Mouse (Mus musculus) liver, embryonic 13.5 days (tissue): ENCODE results near the gene Sowahd. TPM values are rescaled to one million over a fixed set of nuclear protein-coding genes. Genes with fewer than 3 reads are reported as not detected.
"Not testable (repeated sequence)": the region's sequence is repeated elsewhere in the genome, so short reads cannot be mapped to it uniquely, and the experiment has no call there.

Source experiments
- ATAC-seq: fragments of 200-750 bp; cut with Nextera tagmentation; 2 replicates; pipeline ENCODE4 v1.8.0; 2017; ENCODE audit warnings: low read depth, mild to moderate bottlenecking, moderate number of reproducible peaks, moderate library complexity
- DNase-seq: peaks from one replicate; pipeline ENCODE4 v3.0.0; 2022
- H3K27ac ChIP-seq: fragments of 300-500 bp; sonication (generic); 2 replicates; pipeline ENCODE4 v1.5.1; 2015; ENCODE audit warnings: moderate library complexity, mild to moderate bottlenecking, inconsistent platforms
- H3K27me3 ChIP-seq: fragments of 300-500 bp; sonication (generic); 2 replicates; pipeline ENCODE4 v1.6.1; 2015; ENCODE audit warnings: mild to moderate bottlenecking, inconsistent platforms
- H3K36me3 ChIP-seq: fragments of 300-500 bp; sonication (generic); 2 replicates; pipeline ENCODE4 v1.6.1; 2015; ENCODE audit warnings: mild to moderate bottlenecking, inconsistent platforms
- H3K4me1 ChIP-seq: fragments of 300-500 bp; sonication (generic); replicated peaks from 2 replicates; pipeline ENCODE4 v1.6.1; 2015; ENCODE audit warnings: inconsistent platforms
- H3K4me2 ChIP-seq: fragments of 300-500 bp; sonication (generic); 2 replicates; pipeline ENCODE4 v1.6.1; 2015; ENCODE audit warnings: inconsistent platforms, mild to moderate bottlenecking, moderate library complexity
- H3K4me3 ChIP-seq: fragments of 300-500 bp; sonication (generic); replicated peaks from 2 replicates; pipeline ENCODE4 v1.5.1; 2015; ENCODE audit warnings: mild to moderate bottlenecking, inconsistent platforms
- H3K9ac ChIP-seq: fragments of 300-500 bp; sonication (generic); 2 replicates; pipeline ENCODE4 v1.6.1; 2015; ENCODE audit warnings: mild to moderate bottlenecking, inconsistent platforms
- H3K9me3 ChIP-seq: fragments of 300-500 bp; sonication (generic); replicated peaks from 2 replicates; pipeline ENCODE4 v1.6.1; 2016; ENCODE audit warnings: inconsistent platforms
- WGBS: fragments of 180-500 bp; shearing (Covaris S2); methylation state at CpG from one replicate; pipeline ENCODE4 v1.1.7; 2015; ENCODE audit not compliant: insufficient replicate concordance; 5-methylcytosine and 5-hydroxymethylcytosine counted together
- polyA plus RNA-seq: library from polyadenylated mRNA; unstranded; fragments of >200 nt; fragmentation: Nextera tagmentation; extraction: Ambion mirVana; gene quantifications from 2 replicates; pipeline ENCODE4 v1.2.1, GENCODE M21; 2015

The Sowahd gene
- polyA plus RNA-seq, 1 experiment from 2014 or later: not detected

DNA sequence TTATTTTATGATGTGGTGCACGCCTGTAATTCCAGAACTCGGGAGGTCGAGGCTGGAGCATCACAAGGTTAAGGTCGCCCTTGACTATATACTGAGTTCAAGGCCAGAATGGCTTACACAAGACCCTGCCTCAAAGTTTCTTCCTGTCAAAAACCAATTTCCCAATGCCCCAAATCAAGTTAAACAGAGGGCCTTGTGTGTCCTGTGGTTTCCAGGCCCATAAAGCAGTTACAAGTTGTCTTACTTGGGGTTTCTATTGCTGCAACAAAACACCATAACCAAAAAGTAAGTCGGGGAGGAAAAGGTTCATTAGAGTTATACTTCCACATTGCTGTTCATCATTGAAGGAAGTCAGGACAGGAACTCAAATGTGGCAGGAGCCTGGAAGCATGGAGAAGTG lies 20.1 kb downstream of the Sowahd start:
- ATAC-seq: no peak
- H3K9ac ChIP-seq: no peak overlapping the region
- H3K27me3 ChIP-seq: no peaks in the 10 kb centered on the region
- DNase-seq: no peak
- 64% methylated on average over 5 of the region's 5 CpGs for WGBS
- no peak overlapping the region for H3K4me2 ChIP-seq
- no peak overlapping the region for H3K4me3 ChIP-seq
- no peaks in the 10 kb centered on the region for H3K4me1 ChIP-seq
- no peaks in the 10 kb centered on the region for H3K36me3 ChIP-seq
- no peaks in the 10 kb centered on the region for H3K9me3 ChIP-seq
- no peak overlapping the region for H3K27ac ChIP-seq

DNA sequence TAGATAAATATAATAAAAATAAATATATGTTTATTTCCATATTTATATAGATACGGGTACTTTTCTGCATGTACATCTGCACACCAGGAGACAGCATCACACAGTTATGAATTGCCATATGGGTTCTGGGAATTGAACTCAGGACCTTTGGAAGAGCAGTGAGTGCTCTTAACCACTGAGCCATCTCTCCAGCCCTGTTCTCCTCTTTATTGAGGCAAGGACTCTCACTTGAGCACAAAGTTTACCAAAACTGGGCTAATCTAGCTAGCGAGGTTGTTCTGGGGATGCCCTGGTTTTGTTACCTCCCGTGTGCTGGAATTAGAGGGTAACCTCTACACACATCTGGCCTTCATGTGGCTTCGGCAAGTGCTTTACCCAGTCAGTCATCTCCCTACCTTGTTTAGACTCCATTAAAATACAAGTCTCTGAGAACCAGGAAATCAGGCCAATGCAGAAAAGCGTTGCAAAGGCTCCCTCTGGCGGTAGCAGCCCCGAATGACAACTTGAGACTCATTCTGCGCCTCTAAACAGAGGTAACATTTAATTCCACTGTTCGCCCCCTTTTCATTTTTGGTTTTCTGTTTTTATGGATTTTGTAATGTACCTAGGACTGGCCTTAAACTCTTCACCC lies 25.7 kb downstream of the Sowahd start:
- Histone ChIP-seq H3K9me3 (no peaks in the 10 kb centered on the region), H3K9ac (no peak overlapping the region)
- ATAC-seq: no peak

GRCm38 (mm10) chrX:37076651-37077050 lies 28.0 kb downstream of the Sowahd start:
- H3K27ac ChIP-seq: no peak overlapping the region
- no peaks in the 10 kb centered on the region for H3K27me3 ChIP-seq
- DNase-seq: no peak
- H3K9me3 ChIP-seq: no peaks in the 10 kb centered on the region
- H3K4me1 ChIP-seq: no peaks in the 10 kb centered on the region
- ATAC-seq: no peak
- no peak overlapping the region for H3K4me3 ChIP-seq
- 70% methylated on average over 8 of the region's 8 CpGs for WGBS
- no peak overlapping the region for H3K4me2 ChIP-seq
- peaks cover 9% of the 10 kb centered on the region for H3K36me3 ChIP-seq
- H3K9ac ChIP-seq: no peak overlapping the region

More for the DNA sequence above, 25.7 kb downstream of the Sowahd start:
- Histone ChIP-seq H3K4me2 (no peak overlapping the region), H3K27ac (no peak overlapping the region), H3K27me3 (no peaks in the 10 kb centered on the region), H3K36me3 (no peaks in the 10 kb centered on the region), H3K4me3 (no peak overlapping the region), H3K4me1 (no peaks in the 10 kb centered on the region)
- peak; percentile 15 for DNase-seq
- 33% methylated on average over 9 of the region's 9 CpGs for WGBS

GRCm38 (mm10) chrX:37080345-37080744 lies 31.7 kb downstream of the Sowahd start:
- WGBS: 53% methylated on average over 4 of the region's 4 CpGs
- H3K27me3 ChIP-seq: not testable (repeated sequence)

DNA sequence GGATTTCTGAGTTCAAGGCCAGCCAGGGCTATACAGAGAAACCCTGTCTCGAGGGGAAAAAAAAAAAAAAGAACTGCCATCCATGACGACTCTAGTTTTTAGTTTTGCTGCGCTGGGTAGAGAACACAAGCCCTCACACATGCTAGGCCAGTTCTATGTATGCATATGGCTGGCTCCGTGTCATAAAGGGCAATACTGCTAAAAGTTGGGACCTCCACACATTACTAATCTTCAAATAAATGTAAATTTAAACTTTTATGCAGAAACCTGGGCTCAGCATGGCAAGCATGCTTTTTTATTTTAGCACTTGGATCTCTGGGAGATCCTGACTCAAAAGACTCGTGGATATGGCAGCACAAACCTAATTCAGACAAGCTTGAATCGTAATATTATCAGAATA lies 32.5 kb downstream of the Sowahd start:
- H3K36me3 ChIP-seq: peaks cover 29% of the 10 kb centered on the region
- ATAC-seq: no peak
- no peaks in the 10 kb centered on the region for H3K27me3 ChIP-seq
- no peak overlapping the region for H3K4me2 ChIP-seq
- H3K27ac ChIP-seq: no peak overlapping the region
- WGBS: 41% methylated on average over 6 of the region's 6 CpGs
- no peak overlapping the region for H3K9ac ChIP-seq
- no peak for DNase-seq
- H3K4me3 ChIP-seq: no peak overlapping the region
- no peaks in the 10 kb centered on the region for H3K9me3 ChIP-seq
- peaks cover 14% of the 10 kb centered on the region for H3K4me1 ChIP-seq

More at GRCm38 (mm10) chrX:37080345-37080744, 31.7 kb downstream of the Sowahd start:
- H3K4me1 ChIP-seq, H3K4me2 ChIP-seq, H3K9me3 ChIP-seq, H3K27ac ChIP-seq, DNase-seq, ATAC-seq, H3K9ac ChIP-seq, H3K4me3 ChIP-seq: not testable (repeated sequence)
- H3K36me3 ChIP-seq: peaks cover 29% of the 10 kb centered on the region

- Histone ChIP-seq H3K9me3 (no peaks in the 10 kb centered on the region), H3K27ac (peak overlapping the region; percentile 87), H3K27me3 (no peaks in the 10 kb centered on the region), H3K4me3 (peak overlapping the region; percentile 70), H3K4me1 (peaks cover 19% of the 10 kb centered on the region), H3K9ac (peak overlapping the region; percentile 82), H3K4me2 (peak overlapping the region; percentile 77), H3K36me3 (peaks cover 29% of the 10 kb centered on the region)
- WGBS: 11% methylated on average over 19 of the region's 19 CpGs
- DNase-seq (peak; percentile 9), ATAC-seq (peak; percentile 37; the same call in 1 of the 2 replicates)
Measured at GRCm38 (mm10) chrX:37084318-37084926, 35.8 kb downstream of the Sowahd start.

- H3K9me3 ChIP-seq: no peaks in the 10 kb centered on the region
- peak within 1 kb of the TSS; percentile 82 for H3K9ac ChIP-seq
- peak within 1 kb of the TSS; percentile 70 for H3K4me3 ChIP-seq
- H3K4me2 ChIP-seq: peak within 1 kb of the TSS; percentile 77
- peak within 1 kb of the TSS; percentile 87 for H3K27ac ChIP-seq
- 10% methylated on average over 38 of the region's 38 CpGs for WGBS
- H3K36me3 ChIP-seq: peaks cover 29% of the 10 kb centered on the region
- peaks cover 19% of the 10 kb centered on the region for H3K4me1 ChIP-seq
- no peaks in the 10 kb centered on the region for H3K27me3 ChIP-seq
- peak; percentile 93 for ATAC-seq
- peak; percentile 85 for DNase-seq
Measured at GRCm38 (mm10) chrX:37084927-37085660, 36.4 kb downstream of the Sowahd start, which contains the start of gene Rpl39. Gene Rpl39, minus strand, starts transcription at chrX:37085402.

GRCm38 (mm10) chrX:37085665-37086064 lies 37.0 kb downstream of the Sowahd start:
- Histone ChIP-seq H3K27me3 (no peaks in the 10 kb centered on the region), H3K9me3 (no peaks in the 10 kb centered on the region), H3K27ac (peak overlapping the region; percentile 87), H3K4me1 (peaks cover 19% of the 10 kb centered on the region), H3K36me3 (peaks cover 29% of the 10 kb centered on the region), H3K4me2 (peak overlapping the region; percentile 77), H3K9ac (peak overlapping the region; percentile 63), H3K4me3 (peak overlapping the region; percentile 70)
- 15% methylated on average over 9 of the region's 9 CpGs for WGBS
- DNase-seq (no peak), ATAC-seq (peak; percentile 70)

DNA sequence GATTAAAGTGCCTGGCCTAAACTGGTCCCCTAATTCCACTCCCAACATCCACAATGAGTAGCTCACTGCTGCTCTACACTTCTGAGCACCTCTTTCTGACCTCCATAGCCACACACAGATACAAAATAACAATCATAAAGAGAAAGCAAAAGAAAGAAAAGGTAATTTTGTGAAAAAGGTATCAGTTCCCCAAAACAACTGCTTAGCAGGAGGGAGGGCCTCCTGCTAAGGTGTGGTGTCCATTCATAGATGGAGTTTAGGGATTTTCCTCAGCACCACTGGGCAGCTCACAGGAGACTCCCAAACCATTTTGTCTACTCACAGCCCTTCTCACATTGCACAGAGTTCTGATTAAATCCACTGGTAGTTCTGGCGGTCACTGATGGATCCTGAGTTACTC lies 40.1 kb downstream of the Sowahd start:
- WGBS: 74% methylated on average over 1 of the region's 1 CpGs
- H3K4me1 ChIP-seq: peaks cover 9% of the 10 kb centered on the region
- no peak overlapping the region for H3K4me2 ChIP-seq
- H3K9me3 ChIP-seq: no peaks in the 10 kb centered on the region
- no peak overlapping the region for H3K4me3 ChIP-seq
- ATAC-seq (no peak), DNase-seq (no peak)
- no peak overlapping the region for H3K9ac ChIP-seq
- H3K27ac ChIP-seq: no peak overlapping the region
- peaks cover 16% of the 10 kb centered on the region for H3K36me3 ChIP-seq
- no peaks in the 10 kb centered on the region for H3K27me3 ChIP-seq

DNA sequence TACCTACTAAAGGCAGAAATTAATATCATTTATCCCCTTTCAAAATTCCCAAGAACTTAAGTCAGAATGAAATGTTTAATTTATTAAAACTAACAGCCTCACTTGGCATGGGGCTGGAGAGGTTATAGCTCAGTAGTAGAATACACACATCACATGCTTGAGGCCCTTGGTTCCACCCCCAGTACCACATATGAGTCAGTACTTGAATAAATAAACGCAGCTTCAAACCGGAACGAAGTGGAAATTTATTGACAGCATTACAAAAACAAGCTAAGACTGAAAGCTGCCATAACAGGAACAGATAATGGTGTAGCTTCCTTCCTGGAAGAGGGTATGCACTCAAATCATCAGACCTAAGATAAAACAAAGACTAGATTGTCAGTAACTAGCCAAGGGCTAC lies 42.8 kb downstream of the Sowahd start:
- Histone ChIP-seq H3K27me3 (no peaks in the 10 kb centered on the region), H3K4me1 (peaks cover 2% of the 10 kb centered on the region; the same call in 1 of the 2 replicates), H3K4me3 (no peak overlapping the region), H3K9me3 (no peaks in the 10 kb centered on the region), H3K9ac (no peak overlapping the region), H3K36me3 (peaks cover 27% of the 10 kb centered on the region), H3K4me2 (no peak overlapping the region), H3K27ac (no peak overlapping the region)
- ATAC-seq (no peak), DNase-seq (no peak)
- 80% methylated on average over 3 of the region's 3 CpGs for WGBS

DNA sequence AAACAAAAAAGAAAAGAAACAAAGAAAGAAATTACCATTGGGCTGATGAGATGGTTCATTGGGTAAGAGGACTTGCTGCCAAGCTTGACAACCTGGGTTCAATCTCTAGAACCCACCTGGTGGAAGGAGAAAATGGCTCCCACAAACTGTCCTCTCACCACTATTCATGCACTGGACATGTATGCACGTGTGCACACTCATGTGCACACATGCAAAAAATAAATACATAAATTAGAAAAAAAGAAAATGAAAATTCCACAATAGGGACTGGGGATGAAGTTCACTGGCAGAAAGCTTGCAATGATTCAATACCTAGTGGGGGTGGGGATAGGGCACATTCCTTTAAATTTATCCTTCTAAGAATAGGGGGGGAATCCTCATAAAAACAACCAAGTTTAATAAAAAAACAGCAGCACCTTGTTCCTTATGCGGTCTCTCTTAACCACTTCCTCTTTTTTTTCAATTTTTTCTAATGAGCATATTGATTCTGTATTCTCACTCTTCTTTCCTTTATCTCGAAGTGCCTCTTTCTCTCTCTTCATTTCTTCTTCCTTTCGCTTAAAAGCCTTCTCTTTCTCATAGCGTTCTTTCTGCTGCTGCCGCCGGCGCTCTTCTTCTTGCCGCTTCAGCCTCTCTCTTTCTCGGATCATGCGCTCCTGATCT lies 46.6 kb downstream of the Sowahd start:
- H3K4me2 ChIP-seq: no peak overlapping the region
- H3K9ac ChIP-seq: no peak overlapping the region
- DNase-seq (no peak), ATAC-seq (no peak)
- no peaks in the 10 kb centered on the region for H3K9me3 ChIP-seq
- no peak overlapping the region for H3K27ac ChIP-seq
- peaks cover 54% of the 10 kb centered on the region for H3K36me3 ChIP-seq
- no peak overlapping the region for H3K4me3 ChIP-seq
- H3K27me3 ChIP-seq: no peaks in the 10 kb centered on the region
- no peaks in the 10 kb centered on the region for H3K4me1 ChIP-seq
- WGBS: 73% methylated on average over 11 of the region's 11 CpGs
